Mouse (Mus musculus) lung, embryonic 15.5 days (tissue): ENCODE results near the gene Tmem37. TPM values are rescaled to one million over a fixed set of nuclear protein-coding genes. Genes with fewer than 3 reads are reported as not detected.
A peak's percentile ranks its signal among the peaks of the same experiment; 100 is the strongest.

Experiments used
- ATAC-seq: fragments of 200-750 bp; cut with Nextera tagmentation; 2 replicates; pipeline ENCODE4 v1.8.0; 2017; ENCODE audit warnings: moderate number of reproducible peaks, borderline replicate concordance; ENCODE audit not compliant: low FRiP score, low TSS enrichment; ENCODE audit errors: extremely low read depth
- H3K27ac ChIP-seq: fragments of 300-500 bp; sonication (generic); 2 replicates; pipeline ENCODE4 v1.5.1; 2015; ENCODE audit warnings: moderate library complexity, mild to moderate bottlenecking, inconsistent platforms
- H3K27me3 ChIP-seq: fragments of 300-500 bp; sonication (generic); 2 replicates; pipeline ENCODE4 v1.6.1; 2015; ENCODE audit warnings: inconsistent platforms
- H3K36me3 ChIP-seq: fragments of 300-500 bp; sonication (generic); 2 replicates; pipeline ENCODE4 v1.6.1; 2015; ENCODE audit warnings: inconsistent platforms
- H3K4me1 ChIP-seq: fragments of 300-500 bp; sonication (generic); 2 replicates; pipeline ENCODE4 v1.6.1; 2015; ENCODE audit warnings: inconsistent platforms
- H3K4me2 ChIP-seq: fragments of 300-500 bp; sonication (generic); 2 replicates; pipeline ENCODE4 v1.6.1; 2015; ENCODE audit warnings: inconsistent platforms, mild to moderate bottlenecking, moderate library complexity
- H3K4me3 ChIP-seq: fragments of 300-500 bp; sonication (generic); 2 replicates; pipeline ENCODE4 v1.5.1; 2015; ENCODE audit warnings: mild to moderate bottlenecking, inconsistent platforms
- H3K9ac ChIP-seq: fragments of 300-500 bp; sonication (generic); 2 replicates; pipeline ENCODE4 v1.6.1; 2015; ENCODE audit warnings: inconsistent platforms
- H3K9me3 ChIP-seq: fragments of 300-500 bp; sonication (generic); 2 replicates; pipeline ENCODE4 v1.6.1; 2016; ENCODE audit warnings: inconsistent platforms
- WGBS: fragments of 180-500 bp; shearing (Covaris S2); methylation state at CpG from one replicate; pipeline ENCODE4 v1.1.7; 2015; 5-methylcytosine and 5-hydroxymethylcytosine counted together
- polyA plus RNA-seq: library from polyadenylated mRNA; unstranded; fragments of >200 nt; fragmentation: Nextera tagmentation; extraction: Ambion mirVana; gene quantifications from 2 replicates; pipeline ENCODE4 v1.2.1, GENCODE M21; 2015

Gene Tmem37
- polyA plus RNA-seq, 1 experiment from 2014 or later, result 9.0 TPM

DNA sequence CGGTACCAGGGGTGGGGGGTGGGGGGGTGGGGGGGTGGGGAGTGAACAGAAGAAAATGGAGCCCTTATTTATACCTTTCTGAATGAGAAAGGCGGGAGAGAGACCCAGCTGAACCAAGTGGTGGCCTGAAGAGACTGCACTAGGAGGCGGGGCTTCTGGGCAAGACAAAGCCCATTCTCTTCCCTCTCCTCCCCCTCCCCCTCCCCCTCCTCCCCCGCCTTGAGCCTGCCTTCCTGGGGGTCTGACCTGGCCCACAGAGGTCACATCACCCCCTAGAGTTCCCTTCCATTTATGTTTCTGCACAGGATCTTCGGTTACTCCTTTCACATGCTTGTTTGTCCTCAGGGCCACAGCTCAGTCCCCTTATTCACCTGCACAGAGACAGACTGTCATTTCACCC, 15.3 kb upstream of the Tmem37 start:
- H3K9ac ChIP-seq, result no peak overlapping the region
- no peak overlapping the region for H3K4me2 ChIP-seq
- H3K4me1 ChIP-seq, result peaks cover 1% of the 10 kb centered on the region; the same call in 1 of the 2 replicates
- no peaks in the 10 kb centered on the region for H3K36me3 ChIP-seq
- H3K9me3 ChIP-seq, result no peaks in the 10 kb centered on the region
- H3K27ac ChIP-seq, result no peak overlapping the region
- no peaks in the 10 kb centered on the region for H3K27me3 ChIP-seq
- H3K4me3 ChIP-seq, result no peak overlapping the region
- ATAC-seq, result no peak
- 18% methylated on average over 5 of the region's 5 CpGs for WGBS

GRCm38 (mm10) chr1:120086644-120087043, 12.8 kb upstream of the Tmem37 start:
- Histone ChIP-seq H3K4me1 (peaks cover 16% of the 10 kb centered on the region), H3K27me3 (no peaks in the 10 kb centered on the region), H3K4me2 (no peak overlapping the region), H3K4me3 (no peak overlapping the region), H3K9me3 (no peaks in the 10 kb centered on the region), H3K9ac (no peak overlapping the region), H3K27ac (no peak overlapping the region), H3K36me3 (no peaks in the 10 kb centered on the region)
- WGBS, result 59% methylated on average over 13 of the region's 13 CpGs
- ATAC-seq, result no peak

GRCm38 (mm10) chr1:120085696-120086095, 11.8 kb upstream of the Tmem37 start:
- no peaks in the 10 kb centered on the region for H3K27me3 ChIP-seq
- ATAC-seq, result no peak
- no peaks in the 10 kb centered on the region for H3K9me3 ChIP-seq
- H3K27ac ChIP-seq, result no peak overlapping the region
- WGBS, result 65% methylated on average over 3 of the region's 3 CpGs
- H3K36me3 ChIP-seq, result no peaks in the 10 kb centered on the region
- no peak overlapping the region for H3K4me2 ChIP-seq
- no peak overlapping the region for H3K4me3 ChIP-seq
- peaks cover 16% of the 10 kb centered on the region for H3K4me1 ChIP-seq
- no peak overlapping the region for H3K9ac ChIP-seq

GRCm38 (mm10) chr1:120083921-120084517, 10.1 kb upstream of the Tmem37 start:
- Histone ChIP-seq H3K27me3 (no peaks in the 10 kb centered on the region), H3K4me2 (no peak overlapping the region; the same call in 1 of the 2 replicates), H3K27ac (0 out of 2 replicates have a peak overlapping the region, but pooled peaks have one; percentile 7), H3K9ac (no peak overlapping the region), H3K9me3 (no peaks in the 10 kb centered on the region), H3K36me3 (no peaks in the 10 kb centered on the region), H3K4me3 (no peak overlapping the region), H3K4me1 (peaks cover 16% of the 10 kb centered on the region)
- ATAC-seq, result peak; percentile 19; the same call in 1 of the 2 replicates
- WGBS, result 17% methylated on average over 5 of the region's 5 CpGs

DNA sequence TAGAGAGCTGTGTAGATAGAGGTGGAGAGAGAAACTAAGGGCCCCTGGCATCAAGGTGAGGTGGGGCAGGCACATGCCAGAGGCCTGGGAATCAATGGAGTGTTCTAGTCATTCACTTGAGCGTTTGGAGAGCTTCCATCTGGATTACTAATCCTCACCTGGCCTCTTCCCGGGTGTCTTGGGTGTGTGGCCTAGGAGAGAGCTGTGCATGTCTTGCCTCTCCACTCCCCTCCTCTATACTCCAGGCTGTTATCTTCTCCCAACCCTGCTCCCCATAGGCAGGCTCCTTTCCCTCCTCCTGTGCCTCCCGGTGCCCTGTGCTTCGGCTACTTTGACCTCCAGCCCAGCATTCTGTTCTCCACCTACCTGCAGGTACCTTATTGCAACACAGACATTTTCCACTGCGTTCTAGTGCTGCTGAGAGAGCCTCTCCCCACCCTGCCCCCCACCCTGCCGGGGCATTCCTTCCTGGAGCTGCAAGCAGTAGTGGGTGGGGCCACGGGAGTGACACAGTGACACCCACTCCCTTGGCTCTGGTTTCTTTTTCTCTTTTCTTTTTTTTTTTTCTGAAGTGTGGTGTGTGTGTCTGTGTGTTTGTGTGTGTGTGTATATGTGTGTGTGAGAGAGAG, 9.2 kb upstream of the Tmem37 start:
- no peaks in the 10 kb centered on the region for H3K9me3 ChIP-seq
- peaks cover 16% of the 10 kb centered on the region for H3K4me1 ChIP-seq
- no peaks in the 10 kb centered on the region for H3K36me3 ChIP-seq
- peak; percentile 58; the same call in 1 of the 2 replicates for ATAC-seq
- H3K4me2 ChIP-seq, result peak overlapping the region; percentile 2; the same call in 1 of the 2 replicates
- no peak overlapping the region for H3K4me3 ChIP-seq
- WGBS, result 11% methylated on average over 7 of the region's 7 CpGs
- no peak overlapping the region for H3K9ac ChIP-seq
- no peaks in the 10 kb centered on the region for H3K27me3 ChIP-seq
- peak overlapping the region; percentile 56 for H3K27ac ChIP-seq

GRCm38 (mm10) chr1:120080632-120081031, 6.8 kb upstream of the Tmem37 start:
- H3K9me3 ChIP-seq, result no peaks in the 10 kb centered on the region
- no peak overlapping the region for H3K4me2 ChIP-seq
- WGBS, result 92% methylated on average over 1 of the region's 1 CpGs
- no peak for ATAC-seq
- no peaks in the 10 kb centered on the region for H3K36me3 ChIP-seq
- H3K4me1 ChIP-seq, result peaks cover 16% of the 10 kb centered on the region
- H3K9ac ChIP-seq, result no peak overlapping the region
- no peak overlapping the region for H3K4me3 ChIP-seq
- H3K27me3 ChIP-seq, result no peaks in the 10 kb centered on the region
- H3K27ac ChIP-seq, result no peak overlapping the region

GRCm38 (mm10) chr1:120077746-120078410, 4.0 kb upstream of the Tmem37 start:
- Histone ChIP-seq H3K4me2 (no peak overlapping the region), H3K36me3 (no peaks in the 10 kb centered on the region), H3K4me1 (peaks cover 18% of the 10 kb centered on the region), H3K27me3 (no peaks in the 10 kb centered on the region; the same call in 1 of the 2 replicates), H3K4me3 (no peak overlapping the region), H3K9me3 (no peaks in the 10 kb centered on the region), H3K27ac (no peak overlapping the region), H3K9ac (no peak overlapping the region)
- no peak for ATAC-seq
- WGBS, result 33% methylated on average over 9 of the region's 9 CpGs

- 63% methylated on average over 5 of the region's 5 CpGs for WGBS
- ATAC-seq, result no peak
- Histone ChIP-seq H3K27ac (no peak overlapping the region), H3K4me3 (no peak overlapping the region), H3K9me3 (no peaks in the 10 kb centered on the region), H3K36me3 (no peaks in the 10 kb centered on the region), H3K4me1 (peaks cover 18% of the 10 kb centered on the region), H3K4me2 (no peak overlapping the region), H3K9ac (no peak overlapping the region), H3K27me3 (no peaks in the 10 kb centered on the region; the same call in 1 of the 2 replicates)
These were observed 1.6 kb upstream of the Tmem37 start for GRCm38 (mm10) chr1:120075507-120075906.

DNA sequence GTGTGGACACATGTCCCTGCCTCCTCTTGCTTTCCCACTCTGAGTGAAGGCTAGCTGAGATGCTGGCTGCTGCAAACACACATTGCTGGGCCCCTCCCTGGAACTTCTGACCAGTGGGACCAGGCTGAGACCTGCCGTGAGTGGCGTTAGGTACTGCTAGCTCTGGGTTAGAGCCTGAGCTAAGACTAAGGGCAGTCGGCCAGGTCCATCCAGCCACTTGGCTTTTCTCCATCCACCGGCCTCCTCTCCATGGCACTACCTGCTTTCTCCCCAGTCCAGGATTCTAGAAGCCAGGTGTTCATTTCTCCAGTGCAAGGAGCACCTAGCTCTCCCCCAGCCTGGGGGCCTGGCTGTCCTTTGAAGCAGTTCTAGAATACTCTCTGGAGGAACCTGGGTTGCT, 1.1 kb upstream of the Tmem37 start:
- H3K27me3 ChIP-seq, result no peaks in the 10 kb centered on the region; the same call in 1 of the 2 replicates
- no peak overlapping the region for H3K4me2 ChIP-seq
- 58% methylated on average over 4 of the region's 4 CpGs for WGBS
- ATAC-seq, result no peak
- peak overlapping the region; percentile 15; the same call in 1 of the 2 replicates for H3K27ac ChIP-seq
- no peaks in the 10 kb centered on the region for H3K9me3 ChIP-seq
- H3K9ac ChIP-seq, result no peak overlapping the region
- H3K4me1 ChIP-seq, result peaks cover 18% of the 10 kb centered on the region
- H3K4me3 ChIP-seq, result no peak overlapping the region
- H3K36me3 ChIP-seq, result no peaks in the 10 kb centered on the region

- H3K4me2 ChIP-seq, result peak overlapping the region; percentile 64
- H3K27me3 ChIP-seq, result no peaks in the 10 kb centered on the region; the same call in 1 of the 2 replicates
- peak; percentile 2; the same call in 1 of the 2 replicates for ATAC-seq
- H3K4me3 ChIP-seq, result no peak overlapping the region
- no peak overlapping the region for H3K9ac ChIP-seq
- no peaks in the 10 kb centered on the region for H3K36me3 ChIP-seq
- no peak overlapping the region for H3K27ac ChIP-seq
- no peaks in the 10 kb centered on the region for H3K9me3 ChIP-seq
- WGBS, result 29% methylated on average over 4 of the region's 4 CpGs
- peaks cover 18% of the 10 kb centered on the region for H3K4me1 ChIP-seq
These were observed 431 bp upstream of the Tmem37 start for GRCm38 (mm10) chr1:120074307-120074702.

GRCm38 (mm10) chr1:120072900-120073299, 974 bp downstream of the Tmem37 start:
- H3K9me3 ChIP-seq, result no peaks in the 10 kb centered on the region
- peaks cover 18% of the 10 kb centered on the region for H3K4me1 ChIP-seq
- H3K9ac ChIP-seq, result no peak overlapping the region
- no peaks in the 10 kb centered on the region; the same call in 1 of the 2 replicates for H3K27me3 ChIP-seq
- peak overlapping the region; percentile 31 for H3K4me3 ChIP-seq
- WGBS, result 5% methylated on average over 16 of the region's 16 CpGs
- peak overlapping the region; percentile 64 for H3K4me2 ChIP-seq
- ATAC-seq, result no peak
- H3K36me3 ChIP-seq, result no peaks in the 10 kb centered on the region
- H3K27ac ChIP-seq, result no peak overlapping the region

DNA sequence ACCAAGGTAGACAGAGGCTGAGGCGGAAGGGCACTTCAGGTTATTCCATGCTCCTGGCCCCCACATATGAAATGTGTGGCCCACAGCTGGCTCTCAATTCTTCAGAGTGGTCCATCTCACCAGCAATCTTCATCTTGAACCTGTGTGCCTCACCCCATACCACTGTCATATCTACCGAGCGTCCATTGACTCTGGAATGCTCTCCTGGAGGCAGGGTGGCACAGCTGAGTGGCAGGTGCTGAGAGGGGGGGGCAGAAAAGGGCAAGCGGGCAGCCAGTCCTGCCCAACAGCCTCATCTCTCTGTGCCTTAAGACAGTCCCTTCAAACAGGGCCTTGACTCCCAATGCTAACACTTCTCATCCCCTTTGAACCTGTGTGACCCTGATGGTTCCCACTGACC, 2.7 kb downstream of the Tmem37 start:
- Histone ChIP-seq H3K9me3 (no peaks in the 10 kb centered on the region), H3K27ac (no peak overlapping the region), H3K4me3 (no peak overlapping the region), H3K27me3 (no peaks in the 10 kb centered on the region; the same call in 1 of the 2 replicates), H3K4me1 (peaks cover 18% of the 10 kb centered on the region), H3K9ac (no peak overlapping the region), H3K4me2 (no peak overlapping the region), H3K36me3 (no peaks in the 10 kb centered on the region)
- 74% methylated on average over 4 of the region's 4 CpGs for WGBS
- no peak for ATAC-seq
